Mouse (Mus musculus): ENCODE data around the gene Tigd2. TPM values are rescaled to one million over a fixed set of nuclear protein-coding genes. Genes with fewer than 3 reads are reported as not detected.

Tigd2 gene
- polyA plus RNA-seq, 1 experiment from 2014 or later, result 12.2 TPM

Other genes starting within 250 kb of the Tigd2 start
- gene Fam13a, start 184.3 kb upstream of the Tigd2 start, polyA plus RNA-seq (2015; fragmentation: Nextera tagmentation; extraction: Ambion mirVana), result 5.7 and 7.1 TPM in 2 replicates
- gene Gprin3, start 217.4 kb downstream of the Tigd2 start, polyA plus RNA-seq (2015; fragmentation: Nextera tagmentation; extraction: Ambion mirVana), result 5.6 TPM in 2 replicates

All from heart, embryonic 13.5 days (tissue).